Mouse (Mus musculus) heart, postnatal 14 days (tissue): ENCODE data around the gene Kcnj14. TPM values are rescaled to one million over a fixed set of nuclear protein-coding genes. Genes with fewer than 3 reads are reported as not detected.

Experiments used
- DNase-seq, 2 experiments: peaks; one replicate each; pipeline ENCODE4 v3.0.0; 2021 to 2022
- intact Hi-C: fragments of 180-260 bp; cut with DNase I; formaldehyde crosslinking; loops from one replicate; pipeline ENCODE4 v1.15.1; 2025
- total RNA-seq, 2 experiments: library from RNA; stranded (reverse); gene quantifications; 2 replicates each; pipeline ENCODE4 v1.2.3; 2021

The Kcnj14 gene
- total RNA-seq, 2 experiments from 2014 or later = 0.74 to 1.00 TPM

GRCm38 (mm10) chr7:45833148-45833790, 8.7 kb upstream of the Kcnj14 start:
- intact Hi-C loops = no loop called here
- DNase-seq = no peak

DNA sequence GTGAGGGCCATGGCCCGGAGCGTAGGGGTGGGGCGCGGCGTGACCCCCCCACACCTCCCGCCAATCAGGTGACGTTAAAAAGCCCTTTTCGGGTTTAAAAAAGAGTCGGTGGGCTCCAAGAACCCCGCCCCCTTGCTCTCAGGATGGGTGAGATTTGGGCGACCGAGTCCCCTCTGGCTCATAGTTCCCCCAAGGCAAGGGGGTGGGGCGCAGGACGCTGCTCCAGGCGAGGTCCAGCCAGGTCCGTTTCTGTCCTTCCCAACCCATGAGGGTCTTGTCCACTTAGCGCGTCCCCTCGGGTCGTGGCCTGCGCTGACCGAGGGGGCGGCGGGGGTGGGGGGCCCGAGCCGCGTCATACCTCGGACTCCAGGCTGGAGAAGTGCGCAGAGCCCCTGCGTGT, 7.8 kb upstream of the Kcnj14 start:
- intact Hi-C loops = no loop called here

GRCm38 (mm10) chr7:45831128-45831525, 6.5 kb upstream of the Kcnj14 start:
- DNase-seq = no peak
- intact Hi-C loops = loop anchor here (2.0 kb wide), 1 partner anchor 16 kb away; the partner anchor contains the start of gene Cyth2

More for the DNA sequence above, 7.8 kb upstream of the Kcnj14 start:
- DNase-seq = no peak

DNA sequence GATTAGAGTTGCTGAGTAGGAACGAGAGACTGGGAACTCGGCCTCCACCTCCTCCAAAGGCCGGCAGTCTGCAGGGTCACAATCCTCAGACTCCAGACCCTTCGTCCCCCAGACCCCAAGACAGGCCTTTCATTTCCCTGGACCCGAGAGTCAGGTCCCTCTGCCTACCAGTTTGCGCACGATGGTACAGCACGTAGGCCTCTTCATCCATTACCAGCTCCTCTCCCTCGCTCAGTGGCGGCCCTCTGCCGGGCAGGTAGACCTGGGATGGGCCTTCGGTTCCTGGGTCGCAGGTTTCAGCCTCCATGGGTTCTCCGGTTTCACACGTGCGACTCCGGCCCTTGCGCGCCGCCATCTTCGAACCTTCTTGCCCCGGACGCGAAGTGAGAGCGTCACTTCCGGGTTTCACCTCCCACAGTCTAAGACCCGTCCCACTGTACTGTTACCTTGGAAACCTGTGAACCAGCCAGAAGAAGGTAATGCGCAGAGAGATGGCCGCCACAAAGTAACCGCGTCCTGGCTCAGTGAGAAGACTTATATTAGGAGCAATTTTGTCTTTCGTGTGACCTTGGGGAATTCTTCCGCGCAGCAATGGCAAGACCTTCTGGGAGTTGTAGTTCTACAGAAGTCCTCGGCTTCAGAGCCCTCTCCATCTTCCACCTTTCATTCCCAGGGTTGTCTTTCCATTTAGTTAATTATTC, 6.0 kb upstream of the Kcnj14 start, which contains the start of gene Grwd1:
Gene Grwd1, minus strand, starts transcription at position 518 of the 701 bp plus-strand sequence.
- intact Hi-C loops = loop anchor here (2.0 kb wide), 1 partner anchor 16 kb away; the partner anchor contains the start of gene Cyth2
- peak; percentile 75 to 89 for DNase-seq

DNA sequence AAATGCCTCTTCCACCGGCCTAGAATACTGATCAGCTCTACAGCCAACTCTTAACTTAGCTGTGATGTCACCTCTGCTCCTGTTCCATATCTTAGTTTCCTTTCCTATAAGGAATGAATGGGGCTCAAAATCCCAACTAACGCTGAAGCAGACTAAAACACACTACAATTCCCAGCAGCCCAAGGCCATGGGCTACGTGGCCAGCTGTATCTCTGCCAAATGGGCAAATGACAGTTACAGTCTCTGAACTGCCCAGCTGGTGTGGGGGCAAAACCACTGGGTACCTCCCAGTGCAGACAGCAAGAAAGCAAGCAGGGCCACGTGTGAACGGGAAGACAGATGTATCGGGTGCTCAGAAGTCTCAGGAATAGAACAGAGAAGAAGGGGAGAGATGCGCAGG, 2.0 kb upstream of the Kcnj14 start:
- intact Hi-C loops = no loop called here
- no peak for DNase-seq

GRCm38 (mm10) chr7:45820913-45821312, 3.7 kb downstream of the Kcnj14 start:
- intact Hi-C loops = no loop called here
- no peak for DNase-seq

- no peak for DNase-seq
- intact Hi-C loops = no loop called here
Observed at GRCm38 (mm10) chr7:45819843-45820242, 4.7 kb downstream of the Kcnj14 start.

DNA sequence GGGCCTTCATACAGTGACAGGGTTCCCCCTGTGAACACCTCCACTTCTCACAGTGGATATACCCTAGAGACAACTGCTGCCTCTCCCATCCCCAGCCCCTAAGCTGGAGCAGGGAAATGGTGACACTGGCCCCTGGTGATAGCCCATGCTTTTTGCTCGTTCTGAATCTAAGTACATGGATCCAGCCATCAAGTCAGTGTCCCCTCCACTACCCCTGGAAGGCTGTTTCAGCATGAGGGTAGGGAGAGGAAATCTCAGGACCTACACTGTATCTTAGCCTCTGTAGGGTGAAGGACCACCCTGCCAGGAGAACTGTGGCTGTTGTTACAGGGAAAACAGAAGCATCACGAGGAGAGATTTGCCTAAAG, 8.6 kb downstream of the Kcnj14 start:
- DNase-seq = no peak
- intact Hi-C loops = loop anchor here (2.0 kb wide), 1 partner anchor 15 kb away; the partner anchor contains the start of gene Grwd1

DNA sequence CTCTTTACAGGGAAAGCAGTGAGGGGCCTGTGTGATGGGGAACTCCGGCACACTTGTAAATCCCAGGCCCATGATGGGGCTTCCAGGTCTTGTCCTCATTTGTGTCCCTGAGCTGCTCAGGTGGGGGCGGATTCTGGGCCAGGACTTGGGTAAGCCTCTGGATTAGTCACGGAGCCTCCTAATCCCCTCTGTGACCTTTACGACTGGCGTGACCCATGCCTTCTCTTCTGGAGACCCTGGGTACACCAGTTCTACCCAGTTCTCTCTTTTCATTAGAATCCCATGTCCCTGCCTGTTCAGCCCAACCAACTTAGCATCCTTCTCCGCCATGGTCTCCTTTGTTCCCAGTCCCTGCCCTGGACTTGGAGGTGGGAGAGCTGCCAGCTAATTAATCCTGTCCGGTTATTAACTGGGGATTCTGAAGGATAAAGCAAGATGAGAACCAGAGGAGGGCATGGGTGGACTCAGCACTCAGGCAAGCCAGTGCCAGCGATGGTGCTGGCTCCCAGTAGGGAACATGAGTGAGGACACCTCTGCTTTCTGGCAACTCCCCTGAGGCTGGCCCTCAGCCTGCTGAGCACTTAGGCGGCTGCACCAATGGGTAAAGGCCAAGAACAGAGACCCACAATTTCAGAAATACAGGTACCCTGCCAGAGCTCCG, 9.1 kb downstream of the Kcnj14 start:
- intact Hi-C loops = loop anchor here (2.0 kb wide), 1 partner anchor 15 kb away; the partner anchor contains the start of gene Grwd1
- DNase-seq = no peak

DNA sequence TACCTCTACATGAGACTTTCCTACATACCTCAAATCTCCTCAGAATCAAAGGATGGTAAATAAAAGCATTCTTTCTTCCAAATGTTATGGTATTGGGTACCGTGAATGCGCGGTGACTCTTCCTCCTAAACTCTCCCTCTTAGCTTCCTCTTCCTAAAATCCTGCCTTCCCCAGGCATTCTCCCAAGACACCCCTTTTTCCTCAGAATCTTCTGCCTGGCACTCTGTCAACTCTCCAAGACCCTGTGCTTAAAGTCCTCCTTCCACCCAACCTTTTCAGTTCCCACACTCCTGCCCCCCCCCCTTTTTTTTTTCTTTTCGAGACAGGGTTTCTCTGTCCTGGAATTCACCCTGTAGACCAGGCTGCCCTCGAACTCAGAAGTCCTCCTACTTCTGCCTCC, 9.7 kb downstream of the Kcnj14 start:
- intact Hi-C loops = loop anchor here (2.0 to 5.0 kb wide), 2 partner anchors 16 to 107 kb away; partner anchors contain the start of genes Ccdc114, Emp3 and Grwd1
- DNase-seq = no peak

- DNase-seq = peak; percentile 99
- intact Hi-C loops = loop anchor here (2.0 to 5.0 kb wide), 2 partner anchors 17 to 108 kb away; partner anchors contain the start of genes Ccdc114, Emp3 and Grwd1
Observed at GRCm38 (mm10) chr7:45813787-45814779, 10.5 kb downstream of the Kcnj14 start, which contains the start of gene Cyth2. TSS of gene Cyth2 (minus strand) at chr7:45814581.

DNA sequence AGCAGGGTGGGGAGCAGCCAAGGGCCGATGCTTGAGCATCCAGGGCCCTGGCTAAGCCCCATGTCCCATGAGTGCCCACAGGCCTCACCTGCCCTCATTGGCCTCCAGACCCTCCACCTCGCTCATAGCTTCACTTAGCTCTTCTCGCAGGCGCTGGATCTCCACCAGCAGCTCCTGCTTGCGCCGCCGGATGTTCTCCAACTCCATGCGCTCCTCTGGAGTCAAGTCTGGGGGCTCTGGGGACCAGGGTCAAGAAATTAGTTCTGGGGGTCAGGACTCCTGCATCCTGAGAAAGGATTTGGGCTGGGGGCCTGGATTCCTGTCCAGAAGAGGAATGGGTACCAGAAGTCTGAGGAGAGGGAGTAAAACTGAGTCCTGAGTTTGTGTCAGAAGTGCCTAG, 11.7 kb downstream of the Kcnj14 start:
- intact Hi-C loops = loop anchor here (5.0 kb wide), 1 partner anchor 109 kb away; the partner anchor contains the start of genes Ccdc114 and Emp3

GRCm38 (mm10) chr7:45809276-45810075, 15.1 kb downstream of the Kcnj14 start:
- DNase-seq = no peak
- intact Hi-C loops = loop anchor here (5.0 kb wide), 1 partner anchor 113 kb away; the partner anchor contains the start of genes Ccdc114 and Emp3

More for the DNA sequence above, 11.7 kb downstream of the Kcnj14 start:
- no peak for DNase-seq

GRCm38 (mm10) chr7:45808471-45808870, 16.1 kb downstream of the Kcnj14 start:
- DNase-seq = no peak
- intact Hi-C loops = no loop called here

DNA sequence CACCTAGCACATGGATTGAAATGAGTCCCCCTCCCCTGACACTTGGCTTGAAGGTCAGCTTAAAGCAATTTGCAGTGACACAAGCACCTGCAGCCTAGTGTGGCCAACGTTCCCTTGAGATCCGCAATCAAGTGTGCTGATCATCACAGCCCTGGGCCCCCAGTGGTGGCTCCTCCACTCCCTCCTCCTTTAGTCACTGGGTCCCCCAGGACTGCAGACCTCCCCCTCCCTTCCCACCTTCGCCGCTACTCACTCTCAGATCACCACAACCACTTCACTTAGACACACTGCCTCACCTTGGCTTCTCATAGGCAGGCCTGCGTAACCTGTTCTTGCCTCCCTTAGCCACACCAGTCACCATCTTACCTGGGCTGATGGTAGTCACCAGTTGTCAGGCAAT, 18.6 kb downstream of the Kcnj14 start:
- no peak for DNase-seq
- intact Hi-C loops = no loop called here

DNA sequence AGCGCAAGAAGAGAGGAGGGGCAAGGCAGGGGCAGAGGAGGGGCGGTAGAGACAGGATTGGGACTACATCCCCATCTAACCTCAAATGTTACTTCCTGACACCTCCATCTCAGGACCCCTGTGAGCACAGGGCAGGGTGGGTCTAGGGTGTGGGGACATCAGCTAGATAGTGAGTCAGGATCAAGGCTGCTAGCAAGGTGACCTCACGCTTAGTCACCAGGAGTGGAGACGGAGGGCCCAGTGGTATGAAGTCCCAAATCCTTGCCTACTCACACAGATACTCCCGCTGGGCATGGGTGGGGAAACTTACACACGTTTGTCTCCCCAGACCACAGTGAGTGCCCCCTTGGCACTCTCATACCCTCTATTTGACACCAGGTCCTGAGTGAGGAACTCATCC, 22.0 kb downstream of the Kcnj14 start:
- no peak for DNase-seq
- intact Hi-C loops = loop anchor here (5.0 kb wide), 1 partner anchor 130 kb away; no protein-coding TSS in a partner anchor

GRCm38 (mm10) chr7:45801348-45801747, 23.2 kb downstream of the Kcnj14 start:
- intact Hi-C loops = loop anchor here (1.0 to 5.0 kb wide), 2 partner anchors 62 to 131 kb away; no protein-coding TSS in a partner anchor
- peak; percentile 93 to 95 for DNase-seq

GRCm38 (mm10) chr7:45800546-45801204, 23.9 kb downstream of the Kcnj14 start:
- DNase-seq = no peak
- intact Hi-C loops = loop anchor here (1.0 to 5.0 kb wide), 2 partner anchors 61 to 132 kb away; no protein-coding TSS in a partner anchor
